Mouse (Mus musculus) neural tube, embryonic 12.5 days (tissue): ENCODE data around the gene Rpl29. TPM values are rescaled to one million over a fixed set of nuclear protein-coding genes. Genes with fewer than 3 reads are reported as not detected.

Experiments
- ATAC-seq: fragments of 200-750 bp; cut with Nextera tagmentation; 2 replicates; pipeline ENCODE4 v1.8.0; 2017; ENCODE audit warnings: low read depth, mild to moderate bottlenecking, moderate TSS enrichment, moderate library complexity; ENCODE audit not compliant: low FRiP score
- H3K27ac ChIP-seq: fragments of 300-500 bp; sonication (generic); 2 replicates; pipeline ENCODE4 v1.5.1; 2016
- H3K27me3 ChIP-seq: fragments of 300-500 bp; sonication (generic); replicated peaks from 2 replicates; pipeline ENCODE4 v1.6.1; 2016; ENCODE audit warnings: mild to moderate bottlenecking
- H3K36me3 ChIP-seq: fragments of 300-500 bp; sonication (generic); 2 replicates; pipeline ENCODE4 v1.6.1; 2016; ENCODE audit warnings: mild to moderate bottlenecking
- H3K4me1 ChIP-seq: fragments of 300-500 bp; sonication (generic); 2 replicates; pipeline ENCODE4 v1.6.1; 2016
- H3K4me2 ChIP-seq: fragments of 300-500 bp; sonication (generic); replicated peaks from 2 replicates; pipeline ENCODE4 v1.6.1; 2016; ENCODE audit warnings: mild to moderate bottlenecking
- H3K4me3 ChIP-seq: fragments of 300-500 bp; sonication (generic); 2 replicates; pipeline ENCODE4 v1.5.1; 2016
- H3K9ac ChIP-seq: fragments of 300-500 bp; sonication (generic); 2 replicates; pipeline ENCODE4 v1.6.1; 2016; ENCODE audit warnings: mild to moderate bottlenecking
- H3K9me3 ChIP-seq: fragments of 300-500 bp; sonication (generic); 2 replicates; pipeline ENCODE4 v1.6.1; 2016; ENCODE audit warnings: mild to moderate bottlenecking
- WGBS: fragments of 180-500 bp; shearing (Covaris S2); methylation state at CpG from one replicate; pipeline ENCODE4 v1.1.7; 2016; 5-methylcytosine and 5-hydroxymethylcytosine counted together
- polyA plus RNA-seq: library from polyadenylated mRNA; unstranded; fragments of >200 nt; fragmentation: Nextera tagmentation; extraction: Ambion mirVana; gene quantifications from 2 replicates; pipeline ENCODE4 v1.2.1, GENCODE M21; 2016

Rpl29 gene
- polyA plus RNA-seq, 1 experiment from 2014 or later: 706 TPM

DNA sequence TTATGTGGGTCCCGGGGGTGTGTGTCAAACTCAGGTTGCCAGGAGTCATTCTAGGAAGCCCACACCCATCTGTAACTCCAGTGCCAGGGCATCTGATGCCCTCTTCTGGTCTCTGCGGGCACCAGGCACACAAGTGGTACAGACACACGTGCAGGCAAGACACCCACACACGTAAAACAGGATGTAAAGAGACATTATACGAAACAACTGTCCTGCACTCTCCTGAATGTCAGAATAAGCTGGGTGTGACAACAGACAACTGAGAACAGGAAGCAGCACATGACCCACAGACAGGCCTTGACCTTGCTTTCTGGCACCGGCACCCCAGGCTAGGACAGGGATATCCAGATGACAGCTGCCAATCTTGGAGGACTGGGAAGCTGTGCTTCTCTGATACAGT, 40.1 kb downstream of the Rpl29 start:
- no peak overlapping the region for H3K4me3 ChIP-seq
- no peaks in the 10 kb centered on the region for H3K9me3 ChIP-seq
- peaks cover 27% of the 10 kb centered on the region for H3K4me1 ChIP-seq
- H3K27ac ChIP-seq: no peak overlapping the region
- H3K9ac ChIP-seq: no peak overlapping the region
- H3K36me3 ChIP-seq: peaks cover 3% of the 10 kb centered on the region; the same call in 1 of the 2 replicates
- no peak for ATAC-seq
- 74% methylated on average over 6 of the region's 6 CpGs for WGBS
- H3K4me2 ChIP-seq: no peak overlapping the region
- H3K27me3 ChIP-seq: no peaks in the 10 kb centered on the region; the same call in 1 of the 2 replicates

DNA sequence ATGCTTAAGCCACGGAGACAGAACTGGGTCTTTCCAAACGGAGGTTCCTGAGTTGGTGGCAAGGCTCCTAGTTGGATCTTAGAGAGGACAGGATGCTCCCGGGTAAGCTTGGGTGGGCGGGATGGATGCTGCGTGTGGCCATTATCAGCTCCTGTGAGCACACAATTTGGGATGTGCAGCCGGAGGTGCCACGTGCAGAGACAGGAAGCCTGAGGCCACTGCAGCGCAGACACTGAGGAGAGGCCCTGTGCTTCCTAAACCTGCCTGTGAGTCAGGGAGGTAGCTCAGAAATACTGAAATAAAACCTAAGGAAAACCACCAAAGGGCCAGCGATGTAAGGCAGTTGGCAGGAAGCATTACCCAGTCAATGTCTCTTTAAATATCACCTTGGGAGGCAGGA, 40.5 kb downstream of the Rpl29 start:
- H3K4me2 ChIP-seq: no peak overlapping the region
- no peak overlapping the region for H3K9ac ChIP-seq
- no peak for ATAC-seq
- H3K4me3 ChIP-seq: no peak overlapping the region
- WGBS: 73% methylated on average over 9 of the region's 9 CpGs
- H3K36me3 ChIP-seq: no peaks in the 10 kb centered on the region
- H3K27me3 ChIP-seq: no peaks in the 10 kb centered on the region; the same call in 1 of the 2 replicates
- H3K9me3 ChIP-seq: no peaks in the 10 kb centered on the region
- H3K27ac ChIP-seq: no peak overlapping the region
- H3K4me1 ChIP-seq: peaks cover 26% of the 10 kb centered on the region

DNA sequence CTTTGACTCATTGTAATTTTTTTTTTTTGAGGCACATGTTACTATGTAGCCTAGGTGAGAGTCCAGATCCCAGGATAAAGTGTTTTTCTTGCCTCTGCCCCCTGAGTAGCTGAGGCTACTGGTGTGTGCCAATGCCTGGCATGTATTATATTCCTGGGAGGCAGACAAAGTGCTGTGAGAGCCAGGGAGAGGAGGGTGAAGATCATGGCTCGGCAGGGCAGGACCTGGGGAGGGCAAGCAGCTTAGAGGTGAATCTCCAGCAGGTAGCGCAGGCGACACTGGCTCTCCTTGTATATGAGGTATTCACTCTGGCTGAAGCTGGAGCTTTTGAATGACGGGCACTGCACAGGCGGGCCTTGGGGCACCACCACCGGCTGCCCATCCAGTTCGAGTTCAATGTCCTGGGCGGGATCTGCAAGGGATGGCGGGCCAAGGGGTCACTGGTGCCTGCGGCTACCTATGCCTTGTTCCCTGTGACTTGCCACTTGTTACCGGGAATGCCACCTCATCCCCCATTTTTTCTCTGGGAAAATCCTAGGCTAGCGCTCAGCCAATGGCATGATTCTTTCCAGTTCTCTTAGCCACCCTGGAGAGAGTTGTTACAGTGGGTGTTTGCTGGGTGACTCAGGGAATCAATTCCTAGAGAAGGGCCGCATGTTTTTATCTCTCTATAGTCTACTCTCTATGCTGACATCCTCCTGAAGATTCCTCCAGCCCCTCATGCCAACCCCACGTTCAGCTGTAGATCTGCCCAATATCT, 41.9 kb downstream of the Rpl29 start:
- Histone ChIP-seq H3K4me1 (peaks cover 19% of the 10 kb centered on the region), H3K27ac (no peak overlapping the region), H3K9me3 (no peaks in the 10 kb centered on the region)

DNA sequence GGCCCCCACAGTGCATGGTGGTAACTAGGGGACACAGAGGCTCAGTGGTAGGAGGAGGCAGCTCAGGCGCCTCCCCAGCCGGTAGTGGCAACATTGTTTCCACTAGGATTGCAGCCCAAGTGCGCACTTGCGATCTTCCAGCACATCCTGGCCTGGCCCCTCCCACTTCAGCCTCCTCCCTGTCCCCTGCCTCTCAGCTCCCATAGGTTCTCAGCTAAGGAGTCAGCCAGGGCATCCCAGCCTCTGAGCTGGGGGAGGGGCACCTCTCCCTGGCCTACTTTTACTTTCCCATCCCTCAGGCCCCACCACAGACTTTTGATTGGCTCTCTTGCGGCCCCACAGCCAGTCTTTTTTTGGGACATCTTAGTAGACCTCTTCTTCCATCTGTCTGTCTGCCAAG, 42.6 kb downstream of the Rpl29 start:
- H3K27ac ChIP-seq: no peak overlapping the region
- ATAC-seq: no peak
- no peaks in the 10 kb centered on the region for H3K9me3 ChIP-seq
- H3K36me3 ChIP-seq: no peaks in the 10 kb centered on the region
- peaks cover 19% of the 10 kb centered on the region for H3K4me1 ChIP-seq
- peak overlapping the region; percentile 17; the same call in 1 of the 2 replicates for H3K4me2 ChIP-seq
- H3K9ac ChIP-seq: no peak overlapping the region
- 12% methylated on average over 5 of the region's 5 CpGs for WGBS
- H3K4me3 ChIP-seq: no peak overlapping the region
- no peaks in the 10 kb centered on the region for H3K27me3 ChIP-seq

More for the DNA sequence above, 41.9 kb downstream of the Rpl29 start:
- Histone ChIP-seq H3K27me3 (no peaks in the 10 kb centered on the region), H3K9ac (no peak overlapping the region), H3K4me3 (no peak overlapping the region), H3K4me2 (peak overlapping the region; percentile 17; the same call in 1 of the 2 replicates), H3K36me3 (no peaks in the 10 kb centered on the region)
- 65% methylated on average over 14 of the region's 14 CpGs for WGBS
- no peak for ATAC-seq

DNA sequence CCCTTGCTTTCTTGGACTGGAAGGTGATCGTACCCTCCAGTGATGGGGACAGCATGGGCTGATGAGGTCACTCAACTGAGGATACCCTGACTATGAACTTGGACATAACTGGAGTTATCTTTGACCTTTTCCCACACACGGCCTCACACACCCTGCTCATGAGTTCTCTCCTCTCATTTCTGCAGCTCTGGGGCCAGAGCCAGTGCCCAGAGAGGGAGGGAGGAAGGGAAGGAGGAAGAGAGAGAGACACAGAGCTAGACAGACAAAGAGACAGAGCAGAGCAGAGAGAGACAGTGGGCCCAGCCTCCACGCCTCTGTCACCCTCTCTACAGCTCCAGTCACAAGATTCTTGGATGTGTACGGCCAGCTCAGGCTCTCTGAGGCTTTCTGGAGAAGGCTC, 43.1 kb downstream of the Rpl29 start:
- H3K4me1 ChIP-seq: peaks cover 19% of the 10 kb centered on the region
- H3K4me2 ChIP-seq: no peak overlapping the region
- H3K4me3 ChIP-seq: no peak overlapping the region
- H3K36me3 ChIP-seq: no peaks in the 10 kb centered on the region
- 77% methylated on average over 4 of the region's 4 CpGs for WGBS
- H3K27ac ChIP-seq: no peak overlapping the region
- no peaks in the 10 kb centered on the region for H3K27me3 ChIP-seq
- H3K9ac ChIP-seq: no peak overlapping the region
- no peak for ATAC-seq
- no peaks in the 10 kb centered on the region for H3K9me3 ChIP-seq

DNA sequence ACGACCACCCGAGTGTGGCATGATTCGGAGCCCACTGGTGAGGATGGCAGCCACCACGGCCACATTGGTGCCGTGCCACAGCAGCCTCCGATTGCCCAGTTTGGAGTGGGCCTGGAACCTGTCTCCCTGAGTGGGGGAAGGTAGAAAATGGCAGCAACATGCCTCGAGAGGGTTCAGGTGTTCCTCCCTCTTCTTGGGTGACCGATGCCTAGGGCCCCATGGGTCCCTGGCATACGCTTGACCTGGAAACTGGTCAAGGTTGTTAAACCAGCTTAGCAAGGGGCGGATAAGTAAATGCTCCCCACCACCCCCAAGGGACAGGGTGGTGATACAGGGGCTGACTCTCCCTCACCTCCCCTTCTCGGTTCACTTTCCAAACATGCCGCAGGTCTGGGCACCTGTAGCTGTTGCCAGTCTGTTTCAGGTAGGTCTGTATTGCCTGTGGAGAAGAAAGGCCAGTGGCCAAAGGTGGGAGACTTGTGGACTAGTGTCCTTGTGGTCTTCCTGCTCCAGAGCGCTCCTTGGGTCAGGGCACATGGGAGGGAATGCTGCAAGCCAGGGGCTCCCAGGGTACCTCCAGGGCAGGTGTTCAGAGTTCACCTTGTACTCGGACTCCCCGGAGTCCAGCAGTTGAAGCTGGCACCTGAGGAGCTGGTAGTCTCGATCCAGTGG, 44.0 kb downstream of the Rpl29 start:
- H3K27ac ChIP-seq: no peak overlapping the region
- H3K36me3 ChIP-seq: no peaks in the 10 kb centered on the region
- 90% methylated on average over 16 of the region's 16 CpGs for WGBS
- ATAC-seq: no peak
- H3K9ac ChIP-seq: no peak overlapping the region
- H3K9me3 ChIP-seq: no peaks in the 10 kb centered on the region
- H3K27me3 ChIP-seq: no peaks in the 10 kb centered on the region
- peaks cover 28% of the 10 kb centered on the region for H3K4me1 ChIP-seq
- H3K4me3 ChIP-seq: no peak overlapping the region
- H3K4me2 ChIP-seq: no peak overlapping the region

DNA sequence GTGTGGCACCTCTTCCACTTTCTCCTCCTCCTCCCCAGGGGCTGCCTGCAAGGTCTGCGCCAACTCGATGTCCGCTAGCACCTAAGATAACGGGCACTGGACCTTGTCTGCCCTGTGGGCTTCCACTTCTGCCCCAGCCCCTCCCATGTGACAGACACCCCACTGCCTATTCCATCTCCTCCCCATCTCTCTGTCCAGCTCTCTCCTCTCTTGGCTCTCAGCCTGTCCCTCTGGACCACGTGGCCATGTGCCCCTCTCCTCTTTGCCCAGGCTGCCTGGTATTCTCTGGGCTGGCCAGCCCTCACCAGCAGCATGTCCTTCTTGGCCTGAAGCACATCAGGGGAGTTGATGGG, 44.5 kb downstream of the Rpl29 start:
- H3K36me3 ChIP-seq: no peaks in the 10 kb centered on the region
- H3K4me1 ChIP-seq: peaks cover 30% of the 10 kb centered on the region
- no peaks in the 10 kb centered on the region for H3K27me3 ChIP-seq
- WGBS: 85% methylated on average over 5 of the region's 5 CpGs
- H3K4me3 ChIP-seq: no peak overlapping the region
- no peak overlapping the region for H3K27ac ChIP-seq
- H3K4me2 ChIP-seq: no peak overlapping the region
- no peak for ATAC-seq
- no peak overlapping the region for H3K9ac ChIP-seq
- no peaks in the 10 kb centered on the region for H3K9me3 ChIP-seq

DNA sequence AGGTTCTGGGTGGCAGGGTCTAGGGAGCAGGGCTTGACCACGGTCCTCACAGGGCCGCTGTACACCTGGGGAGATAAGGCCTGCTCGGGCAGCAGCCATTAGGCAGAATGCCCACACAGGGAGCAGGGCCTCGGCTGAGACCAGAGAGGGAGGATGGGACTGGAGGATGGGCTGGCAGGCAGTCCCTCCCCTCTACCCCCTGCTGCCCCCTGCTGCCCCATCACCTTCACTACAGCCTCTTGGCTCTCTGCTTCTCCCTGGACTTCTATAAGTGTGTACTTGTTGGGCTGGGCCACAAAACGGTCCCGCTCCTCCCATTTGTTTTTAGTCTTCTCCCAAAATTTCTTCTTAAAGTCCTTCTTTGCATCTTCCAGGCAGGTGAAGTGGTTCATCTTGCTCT, 45.2 kb downstream of the Rpl29 start:
- no peak overlapping the region for H3K27ac ChIP-seq
- H3K4me2 ChIP-seq: 0 out of 2 replicates have a peak overlapping the region, but pooled peaks have one; percentile 17
- peaks cover 30% of the 10 kb centered on the region for H3K4me1 ChIP-seq
- no peaks in the 10 kb centered on the region for H3K27me3 ChIP-seq
- H3K9me3 ChIP-seq: no peaks in the 10 kb centered on the region
- no peak overlapping the region for H3K9ac ChIP-seq
- H3K36me3 ChIP-seq: no peaks in the 10 kb centered on the region
- H3K4me3 ChIP-seq: no peak overlapping the region
- WGBS: 3% methylated on average over 6 of the region's 6 CpGs
- 0 out of 2 replicates have a peak, but pooled peaks have one; percentile 10 for ATAC-seq

DNA sequence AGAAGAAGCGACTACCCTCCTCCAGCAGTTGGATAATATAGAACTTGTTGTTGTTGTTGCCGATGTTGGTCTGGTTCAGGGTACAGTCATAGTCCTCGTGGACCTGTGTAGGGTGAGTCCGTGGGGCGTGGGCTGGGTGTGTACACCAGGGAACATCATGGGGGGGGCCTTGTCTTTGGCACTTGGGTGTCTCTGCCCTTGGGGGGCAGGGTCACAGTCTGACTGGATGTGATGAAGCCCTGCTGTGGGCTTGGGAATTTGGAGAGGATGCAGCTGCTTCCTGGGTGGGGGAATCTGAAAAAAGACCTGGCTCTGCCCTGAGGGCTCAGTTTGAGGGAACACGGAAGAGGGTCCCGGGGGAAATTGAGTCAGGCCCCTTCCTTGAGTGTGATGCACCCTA, 45.8 kb downstream of the Rpl29 start:
- no peak overlapping the region for H3K27ac ChIP-seq
- no peak overlapping the region for H3K4me3 ChIP-seq
- peaks cover 30% of the 10 kb centered on the region for H3K4me1 ChIP-seq
- no peaks in the 10 kb centered on the region for H3K9me3 ChIP-seq
- H3K27me3 ChIP-seq: no peaks in the 10 kb centered on the region
- H3K4me2 ChIP-seq: no peak overlapping the region
- no peak overlapping the region for H3K9ac ChIP-seq
- H3K36me3 ChIP-seq: peaks cover 4% of the 10 kb centered on the region; the same call in 1 of the 2 replicates
- 68% methylated on average over 7 of the region's 7 CpGs for WGBS
- ATAC-seq: no peak

DNA sequence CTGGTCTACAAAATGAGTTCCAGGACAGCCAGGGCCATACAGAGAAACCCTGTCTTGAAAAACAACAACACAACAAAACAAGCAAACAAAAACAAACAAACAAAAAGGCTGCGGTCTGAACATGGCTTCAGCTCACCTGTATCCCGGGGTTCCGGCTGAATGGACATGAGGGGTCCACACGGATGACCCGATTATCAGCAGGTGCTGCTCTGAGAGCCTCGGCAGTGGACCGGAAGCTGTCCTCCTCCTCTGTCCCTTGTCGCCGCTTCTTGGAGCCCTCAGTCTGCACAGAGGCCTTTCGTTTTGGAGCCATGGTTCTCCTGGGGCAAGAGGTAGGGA, 46.4 kb downstream of the Rpl29 start, which contains the start of gene Rrp9:
TSS of gene Rrp9 (plus strand) at position 301 of the 339 bp plus-strand sequence.
- Histone ChIP-seq H3K27ac (no peak within 1 kb of the TSS), H3K9me3 (no peaks in the 10 kb centered on the region), H3K4me1 (peaks cover 30% of the 10 kb centered on the region), H3K9ac (no peak within 1 kb of the TSS), H3K4me3 (peak within 1 kb of the TSS; percentile 59; the same call in 1 of the 2 replicates), H3K27me3 (no peaks in the 10 kb centered on the region), H3K36me3 (peaks cover 7% of the 10 kb centered on the region), H3K4me2 (peak within 1 kb of the TSS; percentile 91)
- WGBS: 91% methylated on average over 10 of the region's 10 CpGs
- ATAC-seq: no peak

DNA sequence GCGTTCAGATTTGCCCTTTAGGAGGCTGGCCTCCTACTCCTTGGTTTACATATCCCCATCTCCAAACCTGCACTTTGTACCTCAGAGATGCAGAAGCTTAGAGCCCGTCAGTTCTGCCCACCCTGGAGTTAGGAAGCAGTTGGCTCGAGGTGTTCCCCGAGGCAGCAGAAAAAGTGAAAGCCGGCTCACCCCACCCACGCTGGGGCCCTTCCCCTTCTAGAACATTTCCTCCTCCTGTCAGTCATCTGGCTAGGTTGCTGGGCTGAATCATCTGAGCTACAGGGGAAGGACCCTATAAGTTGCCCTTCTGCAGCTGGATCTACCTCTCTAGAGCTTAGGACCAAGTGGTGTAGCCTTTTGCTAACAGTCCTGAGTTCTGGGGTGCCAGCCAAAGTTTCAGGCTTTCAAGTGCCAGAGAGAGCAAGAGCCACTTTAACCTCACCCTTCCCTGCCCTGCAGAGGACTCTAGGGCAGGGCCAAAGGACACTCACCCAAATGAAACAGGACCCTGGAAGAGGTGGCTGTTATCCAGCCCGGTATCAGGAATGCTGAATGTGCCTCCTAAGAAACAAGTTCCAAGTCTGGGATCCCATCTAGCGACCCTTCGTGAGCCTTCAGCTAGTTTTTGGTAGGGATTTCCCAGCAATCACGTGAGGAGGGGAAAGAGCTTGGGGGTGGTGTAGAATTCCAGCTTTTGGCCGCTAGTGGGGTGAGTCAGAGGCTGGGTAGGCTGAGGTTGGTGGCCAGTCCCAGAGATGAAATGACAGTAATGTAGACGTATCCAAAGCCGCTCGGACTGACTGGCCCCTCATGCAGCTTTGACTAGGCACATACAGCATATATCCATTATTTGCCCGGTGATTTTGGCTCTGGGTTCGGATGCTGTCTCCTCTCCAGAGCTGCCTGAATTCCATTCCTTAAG, 47.0 kb downstream of the Rpl29 start:
- H3K4me3 ChIP-seq: no peak overlapping the region

More for the DNA sequence above, 47.0 kb downstream of the Rpl29 start:
- no peak overlapping the region for H3K27ac ChIP-seq
- peak; percentile 55 for ATAC-seq
- H3K9me3 ChIP-seq: no peaks in the 10 kb centered on the region
- peaks cover 30% of the 10 kb centered on the region for H3K4me1 ChIP-seq
- H3K27me3 ChIP-seq: no peaks in the 10 kb centered on the region
- H3K36me3 ChIP-seq: peaks cover 14% of the 10 kb centered on the region
- WGBS: 38% methylated on average over 16 of the region's 16 CpGs
- peak overlapping the region; percentile 91 for H3K4me2 ChIP-seq
- no peak overlapping the region for H3K9ac ChIP-seq
